Mouse (Mus musculus) cerebellum, postnatal 36 days (tissue): ENCODE measurements around the gene Mrc1.

Experiments used
- DNase-seq, 2 experiments: peaks; one replicate each; pipeline ENCODE4 v3.0.0; 2021 to 2022; ENCODE audit warnings: mixed read lengths in 2 of 2

Mrc1 gene

GRCm38 (mm10) chr2:14244668-14245067 is 15.5 kb downstream of the Mrc1 start:
- DNase-seq = no peak

GRCm38 (mm10) chr2:14249839-14250564 is 20.8 kb downstream of the Mrc1 start:
- no peak for DNase-seq

DNA sequence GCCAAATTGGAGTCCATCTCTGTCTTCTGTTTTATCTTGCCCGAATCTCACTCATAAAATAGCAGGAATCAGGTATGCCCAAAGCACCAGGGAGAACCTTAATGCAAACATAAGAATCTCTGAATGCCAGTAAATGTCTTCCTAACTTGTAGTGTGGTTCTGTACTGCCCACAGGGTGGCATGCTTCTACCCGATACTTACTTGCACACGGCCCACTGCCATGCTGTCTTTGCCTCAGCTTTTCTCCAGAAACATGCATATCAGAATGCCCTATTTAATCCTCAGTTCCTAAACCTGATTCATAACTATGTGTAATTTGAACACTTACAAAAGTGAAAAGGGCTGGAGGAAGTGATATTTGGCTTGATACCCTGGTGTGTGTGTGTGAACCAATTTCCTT is 22.7 kb downstream of the Mrc1 start:
- DNase-seq = no peak

DNA sequence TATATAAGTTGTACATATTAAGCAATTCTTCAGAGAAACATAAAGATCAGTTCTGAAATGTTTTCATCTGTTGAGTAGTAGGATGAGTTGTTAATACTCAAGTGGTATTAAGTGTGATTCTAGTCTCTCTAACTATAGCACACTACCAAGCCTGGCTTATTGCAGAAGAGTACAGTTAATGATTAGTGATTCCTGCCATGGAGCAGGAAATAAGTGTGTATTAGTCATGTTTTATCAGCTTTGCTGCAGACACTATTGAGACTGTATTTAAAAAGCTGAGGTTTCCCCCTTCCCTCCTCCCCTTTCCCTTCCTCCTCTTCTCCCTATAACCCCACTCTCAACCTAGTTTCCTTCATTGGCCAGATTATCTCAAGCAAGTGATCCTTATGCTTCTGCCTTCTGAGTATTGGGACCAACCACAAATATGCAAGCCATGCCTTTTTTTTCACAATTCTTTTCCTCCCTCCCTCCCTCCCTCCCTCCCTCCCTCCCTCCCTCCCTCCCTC is 29.2 kb downstream of the Mrc1 start:
- no peak for DNase-seq

DNA sequence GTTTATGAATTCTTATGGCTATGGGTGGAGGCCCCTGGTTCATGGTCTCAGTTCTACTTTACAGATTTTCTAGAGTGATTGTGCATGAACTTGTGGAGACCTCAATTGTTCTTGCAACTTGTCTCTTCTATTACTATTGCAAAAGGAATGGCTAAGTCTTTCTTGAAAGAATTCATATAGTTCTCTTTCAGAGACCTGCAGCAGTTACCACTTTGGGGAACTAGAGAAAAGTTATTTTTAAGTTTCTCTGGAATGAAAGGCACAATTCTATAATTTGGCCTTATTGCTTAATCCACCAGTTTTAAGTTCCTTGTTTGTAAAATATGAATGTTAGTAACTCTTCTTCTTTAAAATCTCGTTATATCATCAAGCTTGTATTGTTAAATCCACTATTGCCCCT is 32.9 kb downstream of the Mrc1 start:
- no peak for DNase-seq

DNA sequence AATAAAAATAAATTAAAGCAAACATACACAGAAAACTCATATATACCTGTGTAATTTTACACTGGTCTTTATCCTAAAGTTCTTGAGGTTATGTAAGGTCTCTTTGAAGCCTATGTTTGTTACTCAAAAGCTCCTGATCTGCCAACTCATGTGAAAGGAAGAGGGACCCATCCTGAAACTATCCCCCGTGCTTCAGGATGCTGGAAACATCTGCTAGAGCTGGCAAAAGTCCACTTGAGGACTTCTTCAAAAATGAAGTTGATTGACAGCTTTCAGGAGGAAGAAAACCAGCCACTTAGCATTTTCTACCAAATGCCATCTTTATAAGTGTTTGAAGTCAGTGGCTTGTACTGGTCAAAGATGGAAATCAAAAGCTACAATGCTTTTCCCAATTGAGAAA is 40.0 kb downstream of the Mrc1 start:
- DNase-seq = no peak

DNA sequence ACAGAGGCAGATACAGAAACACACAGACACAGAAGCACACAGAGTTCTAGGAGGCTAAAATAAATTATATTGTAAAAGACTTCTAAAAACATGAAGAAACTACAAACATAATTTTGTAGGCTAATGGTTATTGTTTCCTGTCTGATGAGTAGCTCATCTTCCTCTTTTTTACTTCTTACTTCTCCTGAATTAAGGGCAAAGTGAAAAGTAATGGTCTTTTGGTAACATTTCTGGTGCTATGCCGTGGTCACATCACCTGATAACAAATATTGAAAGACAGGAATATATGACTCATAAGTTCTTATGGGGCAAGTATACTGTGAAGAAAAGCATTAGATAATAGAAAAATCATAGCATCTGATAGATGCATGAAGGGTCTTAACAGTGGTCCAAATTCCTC is 42.9 kb downstream of the Mrc1 start:
- no peak for DNase-seq

DNA sequence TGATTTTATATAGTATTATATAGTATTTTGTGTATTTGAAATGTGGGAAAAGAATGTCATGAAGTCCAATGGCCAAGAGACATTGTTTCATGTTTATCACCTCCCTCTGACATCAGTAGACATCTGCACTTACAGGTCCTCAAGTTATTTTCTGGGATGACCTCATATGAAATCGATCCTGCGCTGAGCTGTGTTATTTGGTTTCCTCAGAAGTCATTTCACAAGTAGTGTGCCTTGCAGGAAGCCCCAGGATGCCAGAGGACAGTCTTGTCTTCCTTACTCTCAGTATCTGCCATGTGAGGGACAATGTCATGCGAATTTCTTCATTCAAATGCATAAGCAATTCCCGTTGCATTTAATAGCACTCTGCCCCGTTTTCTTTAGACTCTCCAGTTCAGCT is 46.6 kb downstream of the Mrc1 start:
- no peak for DNase-seq

- DNase-seq = no peak
Observed at GRCm38 (mm10) chr2:14279256-14279655, 50.1 kb downstream of the Mrc1 start.

DNA sequence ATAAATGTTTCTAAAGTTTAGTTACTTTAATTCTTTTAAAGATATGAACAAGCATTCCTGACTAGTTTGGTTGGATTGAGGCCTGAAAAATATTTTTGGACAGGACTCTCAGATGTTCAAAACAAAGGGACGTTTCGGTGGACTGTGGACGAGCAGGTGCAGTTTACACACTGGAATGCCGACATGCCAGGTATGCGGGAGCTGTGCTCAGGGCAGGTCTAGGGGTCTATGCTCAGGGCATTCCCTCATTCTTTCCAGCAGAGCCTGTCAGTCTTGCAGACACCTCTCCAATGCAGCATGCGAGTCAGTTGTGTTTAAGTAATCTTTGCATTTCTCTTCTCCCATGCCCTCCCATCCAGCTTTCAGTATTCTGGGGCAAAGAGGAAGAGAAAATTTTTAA is 50.6 kb downstream of the Mrc1 start:
- no peak for DNase-seq

DNA sequence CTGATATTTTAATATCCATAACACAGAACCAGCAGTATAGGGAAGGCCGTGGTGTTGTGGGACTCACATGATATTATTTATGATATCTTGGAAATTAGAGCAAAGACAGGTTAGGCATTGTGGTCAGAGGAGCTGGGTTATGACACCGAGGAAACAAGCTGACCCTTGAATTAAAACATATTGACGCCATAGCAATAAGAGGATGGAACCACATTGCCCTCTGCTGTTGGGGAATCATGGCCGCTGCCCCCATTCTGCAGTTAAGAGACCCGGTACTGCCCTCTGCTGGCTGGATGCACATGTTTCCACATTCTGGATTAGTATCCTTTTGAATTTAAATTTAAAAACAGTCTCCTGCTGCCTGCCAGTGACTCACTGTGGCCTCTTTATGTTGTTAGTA is 66.1 kb downstream of the Mrc1 start:
- peak; percentile 91 to 95 for DNase-seq

DNA sequence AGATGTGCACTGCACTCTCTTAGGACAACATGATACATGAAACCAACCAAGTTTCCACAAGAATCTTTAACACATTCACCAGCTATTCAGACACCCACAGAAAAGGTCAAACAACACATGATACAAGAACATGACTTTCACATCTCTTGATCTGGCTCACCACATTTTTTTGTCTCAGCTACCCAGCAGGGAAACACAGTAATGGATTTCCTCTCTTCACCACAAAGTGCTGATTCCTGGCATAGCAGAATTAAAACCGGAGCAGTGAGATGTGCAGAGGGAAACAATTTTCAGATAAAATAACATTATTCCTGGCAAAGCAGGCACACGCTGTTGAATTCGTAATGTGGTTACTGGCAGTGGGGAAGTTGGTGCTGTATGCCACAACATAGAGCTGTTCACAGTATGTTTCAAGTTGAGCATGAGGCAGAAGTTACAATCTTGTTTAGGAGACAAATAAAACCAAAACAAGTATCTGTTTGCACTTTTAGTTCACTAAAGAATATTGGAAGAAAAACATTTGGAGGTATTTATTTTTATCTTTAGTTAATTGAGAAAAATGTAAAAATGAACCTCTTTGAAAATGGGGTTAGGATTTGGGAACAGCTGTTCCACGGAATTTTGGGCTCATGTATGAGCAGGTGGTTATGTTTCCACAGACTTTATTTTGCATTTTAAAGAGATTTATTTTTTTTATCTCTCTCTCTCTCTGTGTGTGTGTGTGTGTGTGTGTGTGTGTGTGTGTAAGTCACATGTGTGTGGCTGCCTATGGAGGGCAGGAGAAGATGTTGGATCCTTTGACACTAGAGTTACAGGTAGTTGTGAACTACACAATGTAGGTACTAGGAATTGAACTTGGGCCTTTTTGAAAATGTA is 83.6 kb downstream of the Mrc1 start:
- no peak for DNase-seq

DNA sequence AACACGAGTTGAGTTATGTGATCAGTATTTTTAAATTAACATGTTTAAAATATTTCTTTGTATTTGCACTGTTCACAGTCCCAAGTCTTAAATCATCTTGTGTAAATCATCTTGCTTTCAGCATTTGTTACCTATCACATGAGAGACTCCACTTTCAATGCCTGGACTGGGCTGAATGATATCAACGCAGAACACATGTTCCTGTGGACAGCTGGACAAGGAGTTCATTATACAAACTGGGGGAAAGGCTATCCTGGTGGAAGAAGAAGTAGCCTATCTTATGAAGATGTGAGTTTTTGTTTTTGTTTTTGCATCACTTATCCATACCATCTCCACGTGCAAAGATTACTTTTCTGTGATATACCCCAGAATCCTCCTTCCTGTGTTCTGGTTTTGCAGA is 85.9 kb downstream of the Mrc1 start:
- DNase-seq = no peak

DNA sequence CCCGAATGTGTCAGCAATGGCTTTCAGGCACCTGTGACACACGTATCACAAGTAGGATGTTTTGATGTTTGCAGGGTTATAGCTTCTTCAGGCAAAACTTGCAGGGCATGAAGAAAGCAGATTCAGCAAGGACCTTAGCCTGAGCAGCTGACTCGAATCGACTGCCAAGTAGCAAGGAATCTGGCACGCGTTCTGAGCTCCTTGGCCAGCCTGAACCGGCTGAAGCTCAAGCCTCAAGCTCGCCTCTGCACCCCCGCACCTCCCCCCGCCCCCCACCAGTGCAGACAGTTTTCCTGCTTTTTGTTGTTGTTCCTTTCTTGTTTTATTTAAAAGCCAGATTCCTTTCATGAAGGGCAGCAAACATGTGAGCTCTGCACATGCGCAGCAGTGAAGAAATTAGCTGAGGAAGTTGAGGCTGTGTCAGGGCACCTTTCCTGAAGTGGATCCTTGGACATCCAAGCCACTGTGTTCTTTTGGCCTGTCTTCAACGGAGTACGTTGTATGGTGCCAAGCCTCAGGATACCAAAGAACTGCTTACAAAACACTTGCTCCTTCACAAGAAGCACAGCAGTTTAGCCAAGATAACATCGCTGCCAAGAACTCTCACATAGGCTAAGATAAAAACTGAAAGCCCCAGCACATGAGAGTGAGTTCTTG is 112.6 kb downstream of the Mrc1 start:
- DNase-seq = peak; percentile 65 to 66

- no peak for DNase-seq
Observed at GRCm38 (mm10) chr2:14342309-14342839, 113.2 kb downstream of the Mrc1 start.
